In the genomic region with DNA sequence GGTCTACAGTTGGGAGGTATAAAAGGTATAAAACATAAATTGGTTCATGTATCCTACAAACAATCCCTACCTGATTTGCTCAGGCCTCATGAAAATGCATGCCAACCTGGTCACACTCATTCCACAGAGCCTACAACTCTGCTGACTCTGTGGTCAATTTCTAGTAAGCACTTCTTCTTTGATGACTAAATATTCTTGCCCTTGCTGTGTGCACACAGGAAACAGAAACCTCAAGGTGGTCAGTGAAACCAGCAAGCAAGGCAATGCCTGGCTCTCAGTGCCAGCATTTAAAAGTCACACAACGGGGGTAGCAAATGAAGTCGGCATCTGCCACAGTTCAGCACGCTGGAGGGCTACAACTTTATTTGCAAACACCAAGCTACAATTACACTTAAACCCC, we compare ENCODE assay signal across 8 mouse cellular contexts. TPM values are rescaled to one million over a fixed set of nuclear protein-coding genes. Genes with fewer than 3 reads are reported as not detected.
DNase-seq lines count a peak whose midpoint lies in the region; ATAC-seq lines count a peak whose summit lies in the region.

No protein-coding gene starts in this region.

- H3K4me2 ChIP-seq in forebrain, embryonic 16.5 days (ENCODE audit: low read length): peak overlapping the region; percentile 69
- peak overlapping the region; percentile 67 for H3K4me2 ChIP-seq in midbrain, embryonic 12.5 days (replicated peaks)

- H3K4me1 ChIP-seq in heart, embryonic 10.5 days: peaks cover 22% of the 10 kb centered on the region
- H3K4me1 ChIP-seq in forebrain, embryonic 16.5 days (replicated peaks; ENCODE audit: control insufficient read depth, insufficient read depth, low read length): peaks cover 31% of the 10 kb centered on the region
- H3K4me1 ChIP-seq in midbrain, embryonic 12.5 days: peaks cover 29% of the 10 kb centered on the region

- no peaks in the 10 kb centered on the region for H3K9me3 ChIP-seq in heart, embryonic 10.5 days
- H3K9me3 ChIP-seq in forebrain, embryonic 16.5 days (ENCODE audit: control insufficient read depth, low read length): no peaks in the 10 kb centered on the region
- no peaks in the 10 kb centered on the region for H3K9me3 ChIP-seq in midbrain, embryonic 12.5 days

- peak overlapping the region; percentile 42 for H3K9ac ChIP-seq in forebrain, embryonic 16.5 days (replicated peaks; ENCODE audit: low read depth, low read length)
- H3K9ac ChIP-seq in midbrain, embryonic 12.5 days (replicated peaks): peak overlapping the region; percentile 24; the same call in 1 of the 2 replicates

- ATAC-seq in forebrain, embryonic 16.5 days: no peak
- ATAC-seq in midbrain, embryonic 12.5 days (ENCODE audit: low FRiP score, low read depth): no peak

- H3K27me3 ChIP-seq in heart, embryonic 10.5 days (ENCODE audit: insufficient read depth, poor library complexity, severe bottlenecking): no peaks in the 10 kb centered on the region
- H3K27me3 ChIP-seq in forebrain, embryonic 16.5 days (replicated peaks; ENCODE audit: control insufficient read depth, insufficient read depth, low read length): no peaks in the 10 kb centered on the region
- H3K27me3 ChIP-seq in midbrain, embryonic 12.5 days: no peaks in the 10 kb centered on the region

- 0 out of 2 replicates have a peak overlapping the region, but pooled peaks have one; percentile 36 for H3K27ac ChIP-seq in heart, embryonic 10.5 days
- H3K27ac ChIP-seq in forebrain, embryonic 16.5 days (ENCODE audit: low read length): no peak overlapping the region
- H3K27ac ChIP-seq in midbrain, embryonic 12.5 days (replicated peaks): peak overlapping the region; percentile 39

- DNase-seq in heart, embryonic 10.5 days (ENCODE audit: low spot score): no peak
- DNase-seq in heart, postnatal 25 days (ENCODE audit: low spot score): no peak
- peak; percentile 53 for DNase-seq in A20 (ENCODE audit: low read depth, low spot score)
- DNase-seq in frontal cortex, postnatal 10 days (ENCODE audit: low spot score in 2 of 2): no peak
- no peak for DNase-seq in layer of hippocampus, adult 9-11 months
- no peak for DNase-seq in right cerebral cortex, postnatal 10 days (ENCODE audit: low spot score in 2 of 2)

- H3K36me3 ChIP-seq in heart, embryonic 10.5 days: peaks cover 21% of the 10 kb centered on the region
- H3K36me3 ChIP-seq in forebrain, embryonic 16.5 days (ENCODE audit: control insufficient read depth, insufficient read depth): no peaks in the 10 kb centered on the region
- H3K36me3 ChIP-seq in midbrain, embryonic 12.5 days: peaks cover 14% of the 10 kb centered on the region

- WGBS in heart, embryonic 10.5 days: 83% methylated on average over 3 of the region's 3 CpGs
- WGBS in forebrain, embryonic 16.5 days: 28% methylated on average over 3 of the region's 3 CpGs
- WGBS in midbrain, embryonic 12.5 days: 65% methylated on average over 3 of the region's 3 CpGs

- peak overlapping the region; percentile 43 for H3K4me3 ChIP-seq in heart, embryonic 10.5 days
- H3K4me3 ChIP-seq in forebrain, embryonic 16.5 days (replicated peaks; ENCODE audit: low read length): peak overlapping the region; percentile 39
- H3K4me3 ChIP-seq in midbrain, embryonic 12.5 days: peak overlapping the region; percentile 27

- intact Hi-C loops in heart, postnatal 25 days (cut with DNase I): no loop called here

RNA-seq across cellular contexts. Expression of gene Tet1, which starts 45.2 kb away (rescaled TPM):
- polyA plus RNA-seq in heart, embryonic 10.5 days (2016; fragmentation: Nextera tagmentation; extraction: Ambion mirVana): 25.6 and 30.3 TPM in 2 replicates
- 10 to 100 TPM; 11.0 to 12.7 TPM for total RNA-seq in heart, postnatal 25 days (2021)
- polyA plus RNA-seq in forebrain, embryonic 16.5 days (2015; fragmentation: Nextera tagmentation; extraction: Ambion mirVana): 40.4 and 41.5 TPM in 2 replicates
- 35.2 and 35.6 TPM in 2 replicates for polyA plus RNA-seq in midbrain, embryonic 12.5 days (2016; fragmentation: Nextera tagmentation; extraction: Ambion mirVana)

RNA-seq across cellular contexts. Expression of gene Slc25a16, which starts 56.9 kb away (rescaled TPM):
- polyA plus RNA-seq in heart, embryonic 10.5 days (2016; fragmentation: Nextera tagmentation; extraction: Ambion mirVana): 11.6 and 12.6 TPM in 2 replicates
- total RNA-seq in heart, postnatal 25 days (2021): 10 to 100 TPM; 23.0 to 23.2 TPM
- 18.0 and 18.7 TPM in 2 replicates for polyA plus RNA-seq in forebrain, embryonic 16.5 days (2015; fragmentation: Nextera tagmentation; extraction: Ambion mirVana)
- 10.5 and 12.8 TPM in 2 replicates for polyA plus RNA-seq in midbrain, embryonic 12.5 days (2016; fragmentation: Nextera tagmentation; extraction: Ambion mirVana)
